Mouse (Mus musculus) fat pad, adult 2 months (tissue): Measurements from ENCODE around the gene Tpst2.

Source experiments
- DNase-seq: peaks from one replicate; pipeline ENCODE4 v3.0.0-alpha.2; 2011; ENCODE audit warnings: low read depth, low spot score; ENCODE audit errors: extremely low read depth

The Tpst2 gene

DNA sequence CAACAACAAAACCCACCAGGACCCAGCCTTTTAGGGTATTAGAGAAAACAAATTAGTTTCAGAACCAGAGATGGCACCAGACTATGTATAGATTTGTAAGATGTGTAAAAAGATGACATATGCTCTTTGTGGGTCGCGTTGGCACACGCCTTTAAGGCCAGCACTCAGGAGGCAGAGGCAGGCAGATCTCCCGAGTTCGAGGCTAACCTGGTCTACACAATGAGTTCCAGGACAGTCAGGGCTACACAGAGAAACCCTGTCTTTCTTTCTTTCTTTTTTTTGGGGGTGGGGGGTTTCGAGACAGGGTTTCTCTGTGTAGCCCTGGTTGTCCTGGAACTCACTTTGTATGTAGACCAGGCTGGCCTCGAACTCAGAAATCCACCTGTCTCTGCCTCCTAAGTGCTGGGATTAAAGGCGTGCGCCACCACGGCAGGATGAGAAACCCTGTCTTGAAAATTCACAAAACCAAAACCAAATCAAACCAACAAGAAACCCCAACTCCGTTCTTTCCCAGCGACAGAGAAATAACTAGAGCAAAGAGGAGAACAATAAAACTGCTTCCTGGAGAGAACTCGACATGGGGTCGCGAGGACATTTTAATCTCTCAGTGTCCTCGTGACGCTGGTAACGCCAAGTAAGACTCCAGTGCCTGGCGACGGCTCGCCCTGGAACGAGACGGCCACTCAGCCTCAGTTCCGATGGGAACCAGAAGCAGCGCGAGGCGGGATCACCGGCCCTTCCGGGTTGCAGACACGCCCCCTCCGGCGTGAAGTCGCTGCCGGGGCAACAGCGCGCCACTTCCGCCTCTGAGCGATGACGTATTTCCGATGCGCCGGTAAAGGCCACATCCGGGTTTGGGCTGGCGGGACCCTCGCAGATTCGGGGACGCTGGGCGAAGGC lies 49.3 kb downstream of the Tpst2 start, which contains the start of gene Tfip11:
TSS of gene Tfip11 (plus strand) at position 813 of the 900 bp plus-strand sequence.
- peak; percentile 30 for DNase-seq

DNA sequence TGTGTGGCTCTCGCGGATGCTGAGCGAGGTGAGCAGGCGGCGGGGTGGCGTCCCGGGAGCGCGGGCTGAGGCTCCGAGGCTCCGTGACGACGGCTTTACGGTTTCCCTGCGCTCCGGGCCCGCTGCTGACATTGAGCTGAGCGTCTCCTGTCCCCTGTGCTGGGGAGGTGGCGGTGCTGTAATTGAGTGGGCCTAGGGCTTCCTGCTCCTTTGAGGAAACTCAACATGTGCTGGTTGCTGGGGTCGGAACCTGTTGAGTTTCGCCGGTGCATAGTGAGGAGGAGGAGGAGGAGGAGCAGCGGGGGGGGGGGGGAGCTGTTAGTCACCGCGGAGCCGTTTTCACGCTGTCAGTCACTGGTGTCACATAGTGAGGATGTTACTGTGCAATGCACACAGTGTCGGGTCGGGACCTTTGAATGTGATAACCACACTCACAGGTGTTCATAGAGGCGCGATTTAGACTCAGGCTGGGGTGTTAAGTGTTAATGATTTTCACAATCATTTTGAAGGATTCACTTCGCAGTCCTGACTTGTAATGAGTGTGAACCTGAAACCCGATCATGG lies 50.0 kb downstream of the Tpst2 start:
- no peak for DNase-seq

DNA sequence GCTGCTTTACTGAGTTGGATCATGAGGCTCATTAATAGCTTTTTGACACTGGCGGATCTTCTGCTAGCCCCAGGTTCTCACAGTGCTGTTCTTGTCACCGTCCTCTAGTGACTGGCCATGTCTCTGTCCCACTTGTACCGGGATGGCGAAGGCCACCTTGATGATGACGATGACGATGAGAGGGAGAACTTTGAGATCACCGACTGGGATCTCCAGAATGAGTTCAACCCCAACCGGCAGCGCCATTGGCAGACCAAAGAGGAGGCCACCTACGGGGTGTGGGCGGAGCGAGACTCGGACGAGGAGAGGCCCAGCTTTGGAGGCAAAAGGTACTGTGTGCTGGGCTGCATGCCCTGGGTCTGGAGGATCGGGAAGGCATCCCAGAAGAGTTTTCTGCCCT lies 51.4 kb downstream of the Tpst2 start:
- DNase-seq = no peak

DNA sequence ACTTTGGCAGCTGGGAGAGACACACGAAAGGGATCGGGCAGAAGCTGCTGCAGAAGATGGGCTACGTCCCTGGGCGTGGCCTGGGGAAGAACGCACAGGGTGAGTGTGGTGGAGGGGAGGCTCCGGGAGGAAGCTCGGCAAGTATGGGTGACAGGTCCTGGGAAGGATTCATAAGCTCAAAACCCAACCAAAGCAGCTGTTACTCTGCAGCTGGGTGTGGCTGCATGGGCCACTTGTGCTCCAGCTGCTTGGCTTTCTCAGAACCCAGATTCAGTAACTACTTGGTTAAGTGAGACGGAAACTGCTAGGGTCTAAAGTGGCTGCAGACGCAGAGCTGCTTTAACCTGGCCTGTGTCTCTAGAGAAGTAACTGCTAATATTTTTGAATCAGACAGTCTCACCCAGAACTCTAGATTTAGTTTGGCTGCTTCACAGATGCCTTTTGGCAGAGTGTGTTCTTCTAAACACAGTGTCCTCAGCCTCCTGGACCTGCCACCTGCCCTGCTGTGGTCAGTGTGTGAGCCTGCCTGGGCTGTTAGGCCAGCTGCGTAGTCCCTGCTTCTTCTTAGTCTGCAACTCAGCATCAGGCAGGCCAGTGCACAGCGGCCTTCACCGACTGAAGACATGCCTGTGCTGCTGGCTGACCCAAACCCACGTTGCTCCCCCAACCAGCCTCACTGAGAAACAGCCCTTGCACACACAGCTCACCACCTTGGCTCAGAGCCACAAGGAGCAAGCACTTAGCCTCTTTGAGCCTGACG lies 53.5 kb downstream of the Tpst2 start:
- no peak for DNase-seq

DNA sequence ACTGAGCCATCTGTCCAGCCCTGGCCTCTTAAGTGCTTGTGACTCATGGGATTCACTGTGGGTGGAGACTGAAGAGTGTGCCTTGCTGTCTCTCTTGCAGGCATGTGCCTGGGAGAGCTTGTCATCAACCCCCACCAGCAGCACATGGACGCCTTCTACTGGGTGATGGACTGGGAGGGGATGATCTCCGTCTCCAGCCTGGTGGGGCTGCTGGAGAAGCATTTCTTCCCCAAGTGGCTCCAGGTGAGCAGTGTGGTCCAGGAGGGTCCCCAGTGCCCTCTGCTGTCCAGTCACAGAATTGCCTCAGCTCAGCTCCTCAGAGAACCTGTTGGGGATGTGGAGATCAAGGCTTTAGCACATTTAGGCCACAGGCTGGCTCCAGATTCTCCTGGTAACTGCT lies 59.0 kb downstream of the Tpst2 start:
- no peak for DNase-seq

DNA sequence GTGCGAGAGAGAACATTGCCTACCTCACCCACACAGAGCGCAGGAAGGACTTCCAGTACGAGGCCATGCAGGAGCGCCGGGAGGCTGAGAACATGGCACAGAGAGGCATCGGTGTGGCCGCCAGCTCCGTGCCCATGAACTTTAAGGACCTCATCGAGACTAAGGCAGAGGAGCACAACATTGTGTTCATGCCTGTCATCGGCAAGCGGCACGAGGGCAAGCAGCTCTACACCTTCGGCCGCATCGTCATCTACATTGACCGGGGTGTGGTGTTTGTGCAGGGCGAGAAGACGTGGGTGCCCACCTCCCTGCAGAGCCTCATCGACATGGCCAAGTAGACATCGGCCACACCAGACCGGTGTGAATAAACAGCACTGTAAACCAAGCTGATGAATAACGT lies 60.5 kb downstream of the Tpst2 start:
- DNase-seq = no peak

DNA sequence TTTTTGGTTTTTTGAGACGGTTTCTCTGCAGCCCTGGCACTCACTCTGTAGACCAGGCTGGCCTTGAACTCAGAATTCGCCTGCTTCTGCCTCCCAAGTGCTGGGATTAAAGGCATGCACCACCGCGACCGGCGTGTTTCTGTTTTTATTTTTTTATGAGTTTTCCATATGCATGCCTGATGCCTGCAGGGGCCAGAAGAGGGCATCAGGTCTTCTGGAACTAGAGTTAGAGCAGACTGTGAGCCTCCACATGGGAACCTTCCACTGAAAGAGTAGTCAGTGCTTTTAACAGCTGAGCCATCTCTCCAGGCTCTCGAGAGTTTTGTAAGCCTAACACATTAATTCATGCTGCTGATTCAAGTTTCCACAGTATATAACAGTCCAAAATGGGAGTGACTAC lies 62.7 kb downstream of the Tpst2 start:
- DNase-seq = no peak

DNA sequence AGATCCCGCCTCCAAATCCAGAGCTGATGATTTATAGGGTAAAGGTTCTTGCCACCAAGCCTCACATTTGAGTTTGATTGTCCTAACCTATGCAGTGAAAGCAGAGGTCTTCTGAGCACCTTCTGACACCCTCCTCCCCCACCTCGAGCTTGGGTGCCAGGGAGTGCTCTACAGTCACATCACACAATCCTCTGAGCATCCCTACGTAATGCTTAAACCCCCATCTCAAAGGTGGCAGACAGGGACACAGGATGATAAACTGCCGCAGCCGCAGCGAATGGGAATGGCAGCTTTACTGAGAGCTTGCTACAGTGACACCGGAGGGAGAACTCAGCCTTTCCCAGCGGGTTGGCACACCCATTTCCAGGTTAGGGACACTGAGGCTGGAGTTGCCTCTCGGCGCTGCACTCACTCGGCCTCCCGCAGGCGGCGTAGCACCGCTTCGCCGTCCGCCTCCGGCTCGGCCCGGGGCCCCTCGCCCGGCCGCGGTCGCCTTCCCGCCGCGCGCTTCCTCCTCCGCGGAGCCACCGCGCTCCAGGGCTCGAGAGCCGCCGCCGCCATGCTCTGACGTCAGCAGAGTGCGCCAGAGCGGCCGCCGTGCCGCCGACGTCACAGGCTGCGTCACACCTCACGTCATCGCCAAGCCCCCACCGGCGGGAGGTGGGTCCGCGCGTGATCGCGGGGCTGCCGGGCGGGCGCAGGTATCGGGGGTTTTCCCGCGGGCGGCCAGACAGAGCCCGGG lies 66.1 kb downstream of the Tpst2 start, which contains the start of the genes Srrd and Hps4:
TSS of gene Srrd (minus strand) at position 578 of the 742 bp plus-strand sequence.
TSS of gene Hps4 (plus strand) at position 621 of the 742 bp plus-strand sequence.
- DNase-seq = no peak

DNA sequence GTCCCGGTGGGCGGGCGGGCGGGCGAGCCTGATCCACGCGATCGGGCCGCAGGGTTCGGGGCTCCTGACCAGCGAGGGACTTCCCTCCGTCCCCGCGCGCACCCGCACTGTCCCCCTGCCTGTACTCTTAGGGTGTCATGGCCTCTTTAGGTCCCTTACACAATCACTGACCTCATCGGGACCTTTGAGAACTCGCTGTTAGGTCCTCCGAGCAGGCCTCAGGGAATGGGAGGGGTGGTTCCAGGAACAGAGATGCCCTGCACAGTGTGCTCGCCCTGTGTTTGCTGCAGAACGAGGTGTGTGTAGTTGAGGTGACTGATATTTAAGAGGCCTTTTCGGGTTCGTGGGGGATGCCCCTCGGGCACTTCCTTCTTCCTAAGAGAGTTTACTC lies 66.7 kb downstream of the Tpst2 start:
- DNase-seq = no peak

DNA sequence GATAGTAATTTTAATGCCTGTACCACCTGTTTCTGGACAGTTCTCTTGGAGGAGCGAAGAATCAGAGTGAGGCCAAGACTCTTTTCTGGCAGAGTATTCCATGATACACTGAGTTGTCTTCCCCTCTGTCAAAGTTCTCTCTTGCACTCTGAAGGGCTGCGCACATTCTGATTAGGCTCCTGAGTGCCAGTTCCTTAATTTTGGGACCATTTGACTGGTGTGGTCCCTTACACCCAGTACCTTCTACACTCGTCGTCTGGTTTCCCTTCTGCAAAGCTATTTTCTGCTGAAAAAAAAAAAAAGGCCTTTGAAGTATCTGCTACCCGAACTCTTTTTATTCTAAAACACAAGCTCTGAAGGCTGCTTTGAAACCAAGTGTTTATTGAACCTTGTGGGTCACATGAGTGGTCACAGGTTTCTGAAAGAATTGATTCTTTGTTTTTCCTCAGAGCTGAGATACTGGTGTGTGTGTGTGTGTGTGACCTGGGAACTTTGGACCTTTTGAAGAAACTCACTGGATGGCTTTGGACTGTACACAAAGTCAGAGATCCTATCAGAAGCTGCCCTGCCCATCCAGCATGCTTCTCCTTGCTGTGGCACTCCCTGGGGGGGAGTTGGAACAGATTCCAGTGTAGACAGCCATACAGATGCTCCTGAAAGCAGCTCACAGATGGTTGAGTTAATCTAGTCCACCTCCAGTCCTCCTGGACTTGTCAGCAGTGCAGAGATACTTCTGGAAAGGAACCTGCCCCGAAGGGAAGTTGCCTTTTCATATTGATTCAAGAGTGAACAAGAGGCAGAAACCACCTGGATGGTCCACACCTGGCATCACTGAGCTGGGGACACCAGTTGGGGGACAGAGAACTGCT lies 67.8 kb downstream of the Tpst2 start:
- DNase-seq = no peak

DNA sequence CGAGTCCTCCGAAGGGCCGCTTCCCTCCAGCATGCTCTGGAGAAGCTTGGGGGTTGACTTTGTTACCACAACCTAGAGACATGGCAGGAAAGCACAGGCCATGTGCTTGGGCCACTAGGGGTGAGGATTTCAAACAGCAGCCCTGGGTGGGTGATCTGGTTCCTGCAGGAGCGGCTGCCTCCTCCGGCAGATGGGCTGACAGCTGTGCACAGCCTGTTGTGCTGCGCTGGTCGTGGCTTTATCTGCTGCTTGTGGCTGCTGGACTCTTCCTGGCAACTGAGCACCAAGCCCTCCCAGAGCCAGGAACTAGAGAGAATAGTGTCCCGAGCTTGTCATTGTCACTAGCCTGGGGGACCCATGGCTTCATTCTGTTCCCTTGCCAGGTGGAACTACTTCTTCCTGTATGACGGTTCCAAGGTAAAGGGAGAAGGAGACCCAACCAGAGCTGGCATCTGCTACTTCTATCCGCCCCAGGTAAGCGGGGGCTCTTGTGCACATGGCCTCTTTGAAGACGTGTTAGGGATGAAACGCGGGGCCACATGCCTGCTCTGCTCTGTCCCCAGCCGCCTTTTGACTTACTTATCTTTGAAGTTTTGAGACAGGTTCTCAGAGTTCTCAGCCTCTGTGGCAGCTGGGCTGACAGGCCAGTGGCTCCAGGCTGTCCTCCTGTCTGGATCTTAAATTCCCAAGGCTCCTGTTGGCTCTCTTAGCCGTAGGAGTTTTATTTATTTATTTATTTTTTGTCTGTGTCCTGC lies 69.9 kb downstream of the Tpst2 start:
- no peak for DNase-seq

DNA sequence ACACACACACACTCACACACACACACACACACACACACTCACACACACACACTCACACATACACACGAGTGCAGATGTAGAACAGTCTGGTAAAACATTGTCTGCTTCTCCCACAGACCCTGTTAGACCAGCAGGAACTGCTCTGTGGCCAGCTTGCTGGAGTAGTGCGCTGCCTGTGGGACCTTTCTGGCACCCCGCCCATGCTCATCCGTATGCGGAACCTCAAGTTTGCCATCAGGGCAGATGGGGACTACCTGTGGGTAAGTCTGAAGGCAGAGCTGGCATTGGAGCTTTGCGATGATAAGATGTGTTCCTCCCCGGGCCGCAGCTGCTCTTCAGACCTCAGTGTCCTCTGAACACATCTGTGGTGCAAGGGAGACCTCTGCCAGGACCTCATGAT lies 72.7 kb downstream of the Tpst2 start:
- no peak for DNase-seq

DNA sequence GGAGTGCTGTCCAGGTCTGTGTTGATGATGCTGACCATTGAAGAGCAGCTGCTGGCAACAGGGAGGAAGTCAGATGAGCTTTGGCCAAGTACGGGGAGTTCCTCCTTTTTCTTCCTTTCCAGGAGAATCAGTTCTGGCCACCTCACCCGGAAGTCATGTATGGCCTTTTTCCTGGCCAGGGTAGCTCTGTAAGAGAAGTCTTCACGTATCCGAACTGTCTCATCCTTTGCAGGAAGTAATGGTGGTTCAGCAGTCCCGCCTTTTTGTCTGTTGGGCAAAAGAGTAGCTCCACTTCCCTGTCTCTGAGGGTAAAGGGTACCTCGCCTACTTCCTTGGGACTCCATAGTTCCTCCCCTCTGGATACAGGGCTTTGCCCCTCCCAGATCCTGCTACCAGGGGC lies 79.0 kb downstream of the Tpst2 start:
- no peak for DNase-seq

DNA sequence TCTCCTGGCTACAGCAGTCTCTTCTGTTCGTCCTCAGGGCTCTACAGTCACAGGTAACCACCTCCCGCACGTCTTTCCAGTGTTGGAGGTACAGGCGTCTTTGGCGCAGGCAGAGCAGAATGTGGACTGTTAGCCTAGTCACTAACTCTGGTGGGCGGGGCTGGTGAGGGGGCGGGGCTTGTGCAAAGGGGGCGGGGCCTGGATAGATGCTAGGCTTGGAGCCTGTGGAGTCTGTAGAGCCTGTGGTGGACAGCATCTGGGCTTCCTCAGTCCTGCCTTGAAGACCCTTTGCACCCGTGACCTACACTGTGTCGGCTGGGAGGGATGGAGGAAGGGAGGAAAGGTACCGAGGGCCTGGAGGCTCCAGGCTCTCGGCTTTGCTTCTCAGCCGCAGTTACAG lies 79.4 kb downstream of the Tpst2 start, which contains the start of gene Gm6583:
TSS of gene Gm6583 (minus strand) at position 124 of the 400 bp plus-strand sequence.
- DNase-seq = no peak

DNA sequence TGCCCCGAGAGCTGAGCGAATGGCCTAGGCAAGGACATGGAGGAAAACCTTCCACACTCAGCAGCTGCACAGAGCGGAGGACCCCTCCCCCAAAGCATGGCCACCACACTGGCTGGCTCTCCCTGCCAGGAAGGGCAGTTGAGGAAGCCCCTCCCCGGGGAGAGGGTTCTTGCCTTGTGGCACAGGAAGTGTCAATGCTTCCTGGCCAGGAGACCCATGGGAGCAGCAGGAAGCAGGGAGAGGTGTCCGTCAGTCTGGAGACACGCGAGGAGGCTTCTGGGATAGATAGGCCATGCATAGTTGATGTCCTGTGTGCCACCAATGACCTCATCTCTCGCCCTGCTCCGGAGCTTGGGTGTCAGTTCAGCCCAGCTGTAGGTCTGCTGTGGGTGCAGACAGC lies 79.8 kb downstream of the Tpst2 start:
- DNase-seq = no peak

DNA sequence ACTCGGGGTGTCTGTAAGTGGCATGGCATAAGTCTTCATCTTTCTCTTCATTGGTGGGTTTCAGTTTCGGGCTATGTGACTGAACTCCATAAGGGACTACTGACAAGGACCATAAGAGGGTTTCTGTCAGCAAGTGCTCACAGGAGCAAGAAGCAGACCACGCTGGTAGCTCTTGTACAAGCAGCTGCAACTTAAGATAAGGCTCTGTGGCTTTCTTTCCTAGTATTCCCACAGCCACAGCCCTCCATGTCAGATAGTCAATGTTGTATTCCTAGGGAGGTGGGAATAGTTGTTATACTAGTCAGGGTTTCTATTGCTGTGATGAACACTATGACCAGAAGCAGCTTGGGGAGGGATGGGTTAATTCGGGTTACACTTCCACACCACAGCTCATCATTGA lies 83.0 kb downstream of the Tpst2 start:
- DNase-seq = no peak

DNA sequence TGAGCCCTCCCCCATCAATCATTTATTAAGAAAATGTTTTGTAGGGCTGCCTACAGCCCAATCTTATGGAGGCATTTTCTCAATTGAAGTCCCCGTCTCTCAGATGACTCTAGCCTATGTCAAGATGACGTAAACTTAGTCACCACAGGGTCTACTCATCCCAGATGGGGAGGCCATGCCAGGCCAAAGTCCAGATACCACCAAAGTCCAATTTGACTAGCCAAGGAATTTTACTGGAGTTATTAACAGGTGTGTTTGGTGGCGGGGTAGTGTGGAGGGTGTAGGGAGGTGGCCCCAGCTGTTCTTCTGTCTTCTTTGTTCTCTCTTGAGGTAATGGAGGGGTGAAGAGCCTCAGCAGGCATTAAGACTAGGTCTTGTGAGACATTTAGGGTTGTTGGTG lies 83.6 kb downstream of the Tpst2 start:
- no peak for DNase-seq

DNA sequence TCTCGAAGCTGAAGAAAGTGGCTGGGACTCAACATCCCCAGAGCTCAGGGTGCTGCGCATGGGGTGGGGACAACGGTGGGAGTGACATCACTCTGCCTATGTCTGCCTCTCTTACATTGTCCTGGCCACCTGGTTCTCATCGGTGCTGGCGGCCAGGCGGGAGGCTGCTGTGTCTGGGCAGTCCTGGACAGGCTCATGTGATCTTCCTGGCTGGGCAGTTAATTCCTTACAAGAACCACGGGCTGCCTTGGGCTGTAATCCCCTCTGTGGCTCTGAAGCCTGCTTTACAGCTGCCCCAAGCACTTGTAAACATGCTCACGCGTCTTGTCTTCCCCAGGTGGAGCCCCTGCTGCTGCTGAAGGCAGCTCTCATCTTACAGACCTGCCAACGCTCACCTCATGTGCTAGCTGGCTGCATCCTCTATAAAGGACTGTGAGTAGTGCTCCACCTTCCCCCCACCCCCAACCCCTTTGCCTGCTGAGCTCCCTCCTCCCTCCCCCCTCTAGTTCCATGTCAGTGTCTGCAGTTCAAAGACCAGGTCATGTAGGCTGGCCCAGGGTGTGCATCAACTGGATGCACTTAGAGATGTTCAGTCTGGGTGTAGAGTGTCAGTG lies 87.8 kb downstream of the Tpst2 start:
- no peak for DNase-seq
